Mouse (Mus musculus): ENCODE data around the gene Vps35l.

The Vps35l gene

GRCm38 (mm10) chr7:118776491-118776890, 36.5 kb downstream of the Vps35l start:
- no peak for DNase-seq (ENCODE audit: extremely low spot score, low read depth, low spot score)

DNA sequence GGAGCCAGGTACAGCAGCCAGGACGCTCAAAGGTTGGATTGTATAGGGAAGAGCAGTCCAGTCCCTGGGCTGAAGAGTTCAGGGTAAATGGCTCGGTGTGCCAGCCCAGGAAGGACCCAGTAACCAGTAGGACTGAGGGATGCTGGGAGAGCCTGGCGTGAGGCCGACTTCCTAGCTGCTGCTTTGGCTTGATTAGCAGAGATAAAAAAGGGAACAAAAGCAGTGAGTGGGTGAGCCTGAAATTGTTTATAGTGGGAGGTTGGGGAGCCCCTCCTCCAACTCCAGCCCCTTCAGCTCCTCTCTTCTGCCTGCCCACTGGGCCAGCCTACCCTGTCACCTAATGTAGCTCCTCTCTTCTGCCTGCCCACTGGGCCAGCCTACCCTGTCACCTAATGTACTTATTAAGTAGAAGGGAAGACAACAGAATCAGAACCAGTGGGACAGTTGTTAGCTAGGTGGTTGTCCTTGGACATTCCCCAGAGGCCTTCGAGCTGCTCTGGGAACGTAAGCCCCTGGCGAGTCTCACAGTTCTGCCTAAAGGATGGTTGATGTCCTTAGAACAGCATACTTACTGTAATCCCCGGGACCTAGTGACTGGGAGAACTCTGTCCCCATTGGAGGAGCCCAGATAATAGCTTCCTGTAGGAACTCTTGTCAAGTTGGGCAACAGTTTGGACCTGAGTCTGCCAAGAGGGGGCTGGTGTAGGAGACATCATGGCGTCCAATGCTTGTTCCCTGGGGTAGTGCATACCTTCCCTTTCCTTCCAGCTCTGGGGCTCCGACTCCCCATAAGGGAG, 37.8 kb downstream of the Vps35l start:
- DNase-seq (ENCODE audit: extremely low spot score, low read depth, low spot score) = no peak

GRCm38 (mm10) chr7:118778561-118778960, 38.5 kb downstream of the Vps35l start:
- DNase-seq (ENCODE audit: extremely low spot score, low read depth, low spot score) = no peak

DNA sequence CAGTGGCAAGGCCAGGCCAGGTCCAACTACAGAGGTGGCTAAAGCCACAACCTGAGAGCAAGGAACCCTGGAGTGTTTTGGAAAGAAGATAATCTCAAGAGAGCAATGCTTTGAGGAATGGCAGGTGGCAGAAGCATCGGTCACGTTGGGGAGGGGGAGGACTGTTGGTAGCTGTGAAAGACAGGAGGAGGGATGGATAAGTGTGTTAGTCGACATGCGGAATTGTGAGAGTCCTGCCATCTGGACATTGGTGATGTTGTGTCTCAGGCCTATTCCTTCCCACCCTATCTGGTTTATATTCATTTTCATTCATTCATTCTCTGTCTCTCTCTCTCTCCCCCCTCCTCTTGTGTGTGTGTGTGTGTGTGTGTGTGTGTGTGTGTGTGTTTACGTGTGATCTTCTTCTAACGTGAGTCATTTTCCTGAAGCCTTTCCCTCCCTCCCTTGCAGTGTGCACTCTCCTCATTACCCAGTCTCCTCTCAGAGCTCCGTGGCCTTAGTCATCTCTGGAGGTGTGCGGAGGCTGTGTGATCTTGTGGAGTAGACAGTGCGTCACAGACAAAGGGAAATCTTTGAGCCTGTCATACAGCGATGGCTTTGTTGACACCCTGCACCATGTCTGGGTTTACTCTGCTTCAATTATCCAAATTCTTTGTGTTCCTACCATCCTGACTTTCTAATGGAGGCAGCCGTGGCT, 43.4 kb downstream of the Vps35l start:
- DNase-seq (ENCODE audit: extremely low spot score, low read depth, low spot score) = no peak

- DNase-seq (ENCODE audit: extremely low spot score, low read depth, low spot score) = no peak
Measured at GRCm38 (mm10) chr7:118786091-118786490, 46.1 kb downstream of the Vps35l start.

DNA sequence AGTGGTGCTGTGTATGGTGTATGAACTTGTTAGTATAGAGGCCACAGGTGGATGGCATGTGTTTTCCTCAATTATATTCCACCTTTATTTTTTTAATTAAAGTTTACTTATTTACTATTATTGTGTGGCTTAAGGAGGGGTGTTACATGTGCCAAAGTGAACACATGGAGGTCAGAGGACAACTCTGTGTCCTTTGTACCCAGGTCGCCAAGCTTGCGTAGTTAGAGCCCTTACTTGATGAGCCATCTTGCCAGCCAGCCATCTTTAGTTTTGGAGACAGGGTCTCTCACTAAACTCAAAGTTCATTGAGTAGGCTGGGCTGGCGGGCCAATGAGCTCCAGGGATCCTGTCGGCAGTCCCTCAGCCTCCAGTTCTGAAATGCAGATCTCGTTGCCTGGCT, 47.3 kb downstream of the Vps35l start:
- DNase-seq (ENCODE audit: extremely low spot score, low read depth, low spot score) = no peak

DNA sequence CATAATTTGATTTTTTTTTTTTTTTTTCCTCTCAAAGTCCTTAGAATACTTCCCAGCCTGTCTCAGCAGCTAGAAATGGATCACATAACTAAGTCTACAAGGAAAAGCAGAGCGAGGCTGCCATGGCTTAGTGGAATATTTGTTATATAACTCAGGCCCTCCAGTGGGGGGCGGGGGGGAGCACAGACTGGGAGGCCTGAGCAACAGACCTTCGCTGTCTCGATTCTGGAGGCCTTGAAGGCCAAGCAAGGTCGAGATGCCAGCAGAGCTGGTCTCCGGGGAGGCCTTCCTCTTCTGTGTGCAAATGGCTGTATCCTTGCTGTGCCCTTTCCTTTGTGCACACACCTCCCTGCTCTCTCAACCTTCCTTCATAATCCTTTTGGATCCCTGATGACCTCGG, 48.5 kb downstream of the Vps35l start:
- DNase-seq (ENCODE audit: extremely low spot score, low read depth, low spot score) = no peak

DNA sequence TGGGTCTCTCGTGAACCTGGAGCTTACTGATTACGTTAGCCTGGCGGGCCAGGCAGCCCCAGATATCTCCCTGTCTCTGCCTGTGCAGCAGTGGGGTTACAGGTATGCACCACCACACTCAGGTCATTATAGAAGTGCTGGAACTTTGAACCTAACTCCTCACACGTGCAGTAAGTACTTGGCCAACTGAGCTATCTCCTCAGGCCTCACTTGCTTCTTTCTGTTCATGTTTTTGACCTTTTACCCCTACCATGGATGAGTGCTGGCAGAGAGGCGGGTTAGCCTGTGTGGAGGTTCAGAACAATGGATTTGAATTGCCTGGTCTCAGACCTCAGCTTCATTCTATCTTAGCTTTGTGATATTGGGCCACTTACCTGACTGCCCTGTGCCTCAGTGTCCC, 50.3 kb downstream of the Vps35l start:
- no peak for DNase-seq (ENCODE audit: extremely low spot score, low read depth, low spot score)

GRCm38 (mm10) chr7:118793899-118794298, 53.9 kb downstream of the Vps35l start:
- no peak for DNase-seq (ENCODE audit: extremely low spot score, low read depth, low spot score)

- no peak for DNase-seq (ENCODE audit: extremely low spot score, low read depth, low spot score)
Measured at GRCm38 (mm10) chr7:118795779-118796178, 55.8 kb downstream of the Vps35l start.

- DNase-seq (ENCODE audit: extremely low spot score, low read depth, low spot score) = no peak
Measured at GRCm38 (mm10) chr7:118796838-118797237, 56.8 kb downstream of the Vps35l start.

DNA sequence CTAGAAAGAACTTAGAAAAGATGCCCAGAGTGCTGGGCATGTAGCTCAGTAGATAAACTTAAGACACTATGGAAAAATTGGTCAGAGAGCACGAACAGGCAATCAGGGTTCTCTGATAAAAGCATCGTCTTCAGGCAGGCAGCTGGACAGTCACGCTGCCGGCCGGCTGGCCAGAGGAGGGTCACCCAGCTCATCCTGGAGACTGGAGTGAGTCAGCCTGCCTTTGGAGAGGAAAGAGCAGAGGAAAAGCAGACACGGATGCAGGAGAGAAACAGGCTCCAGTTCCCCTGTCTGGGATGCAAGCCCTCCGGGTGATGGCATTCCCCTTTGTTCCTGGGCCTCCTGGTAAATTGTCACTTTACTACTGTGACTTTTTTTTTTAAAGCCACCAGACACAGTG, 57.6 kb downstream of the Vps35l start:
- DNase-seq (ENCODE audit: extremely low spot score, low read depth, low spot score) = no peak

- no peak for DNase-seq (ENCODE audit: extremely low spot score, low read depth, low spot score)
Measured at GRCm38 (mm10) chr7:118798105-118798570, 58.1 kb downstream of the Vps35l start.

GRCm38 (mm10) chr7:118800112-118800734, 60.2 kb downstream of the Vps35l start:
- no peak for DNase-seq (ENCODE audit: extremely low spot score, low read depth, low spot score)

DNA sequence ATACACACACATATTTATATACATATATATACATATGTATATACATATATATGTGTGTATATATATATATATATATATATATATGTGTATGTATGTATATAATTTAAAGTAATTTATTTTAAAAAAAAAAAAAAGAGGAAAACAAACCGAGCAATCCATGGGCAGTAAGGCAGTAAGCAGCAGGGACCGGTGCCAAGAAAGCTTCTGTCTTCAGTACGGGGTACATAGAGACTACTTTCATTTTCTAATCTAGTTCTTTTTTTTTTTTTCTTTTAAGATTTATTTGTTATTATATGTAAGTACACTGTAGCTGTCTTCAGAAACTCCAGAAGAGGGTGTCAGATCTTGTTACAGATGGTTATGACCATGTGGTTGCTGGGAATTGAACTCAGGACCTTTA, 61.8 kb downstream of the Vps35l start:
- no peak for DNase-seq (ENCODE audit: extremely low spot score, low read depth, low spot score)

DNA sequence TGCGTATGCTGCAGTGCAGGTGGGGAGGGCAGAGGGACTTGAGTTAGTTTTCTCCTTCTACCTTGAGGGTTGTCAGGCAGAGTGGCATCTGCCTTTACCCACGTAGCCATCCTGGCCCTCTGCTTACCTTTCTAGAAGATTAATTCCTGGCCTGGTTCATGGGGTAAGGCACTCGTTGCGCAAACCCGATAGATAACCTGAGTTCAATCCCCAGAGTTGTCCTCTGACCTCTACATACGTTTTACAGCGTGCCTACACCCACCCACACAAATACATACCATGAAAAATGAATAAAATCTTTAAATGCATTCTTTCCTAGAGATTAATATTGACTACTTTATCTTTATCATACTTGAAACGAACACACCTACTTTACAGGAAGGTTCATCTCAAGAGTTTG, 63.4 kb downstream of the Vps35l start:
- DNase-seq (ENCODE audit: extremely low spot score, low read depth, low spot score) = no peak

DNA sequence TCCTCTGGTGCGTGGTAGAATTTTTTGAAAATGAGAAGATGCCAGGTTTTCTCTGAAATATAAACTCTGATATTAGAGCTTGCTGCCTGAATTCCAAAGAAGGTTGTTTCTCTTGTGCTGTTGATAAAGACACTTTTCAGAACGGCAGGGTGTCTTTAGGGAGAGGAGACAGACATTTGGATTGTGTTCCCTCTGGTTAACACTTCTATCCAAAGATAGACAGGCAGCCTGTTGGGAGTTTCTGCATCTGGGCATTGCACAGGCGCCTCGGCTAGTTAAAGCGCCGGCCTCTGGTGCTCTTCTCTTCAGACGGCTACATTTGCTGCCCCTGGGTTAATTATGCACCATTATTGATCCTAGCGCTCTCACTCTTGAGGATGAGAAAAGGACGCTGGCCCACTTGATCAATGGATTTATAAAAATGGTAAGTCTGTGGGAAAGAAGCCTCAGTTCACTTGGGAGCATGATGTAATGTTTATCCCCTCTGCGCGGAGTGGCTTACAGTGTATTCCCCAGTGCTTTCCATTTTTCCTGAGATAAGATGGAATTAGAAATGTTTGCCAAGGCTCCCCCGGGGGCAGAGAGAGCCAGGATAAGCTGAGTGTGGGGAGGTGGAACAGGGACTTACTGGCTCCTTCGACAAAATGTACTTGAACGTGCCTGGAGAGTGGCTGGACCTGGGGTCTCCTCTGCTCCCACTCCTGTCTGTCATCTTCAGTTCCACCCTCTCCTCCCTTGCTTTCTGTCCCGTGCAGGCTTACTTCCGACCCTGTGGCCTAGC, 66.8 kb downstream of the Vps35l start:
- no peak for DNase-seq (ENCODE audit: extremely low spot score, low read depth, low spot score)

GRCm38 (mm10) chr7:118807899-118808298, 67.9 kb downstream of the Vps35l start:
- DNase-seq (ENCODE audit: extremely low spot score, low read depth, low spot score) = no peak

DNA sequence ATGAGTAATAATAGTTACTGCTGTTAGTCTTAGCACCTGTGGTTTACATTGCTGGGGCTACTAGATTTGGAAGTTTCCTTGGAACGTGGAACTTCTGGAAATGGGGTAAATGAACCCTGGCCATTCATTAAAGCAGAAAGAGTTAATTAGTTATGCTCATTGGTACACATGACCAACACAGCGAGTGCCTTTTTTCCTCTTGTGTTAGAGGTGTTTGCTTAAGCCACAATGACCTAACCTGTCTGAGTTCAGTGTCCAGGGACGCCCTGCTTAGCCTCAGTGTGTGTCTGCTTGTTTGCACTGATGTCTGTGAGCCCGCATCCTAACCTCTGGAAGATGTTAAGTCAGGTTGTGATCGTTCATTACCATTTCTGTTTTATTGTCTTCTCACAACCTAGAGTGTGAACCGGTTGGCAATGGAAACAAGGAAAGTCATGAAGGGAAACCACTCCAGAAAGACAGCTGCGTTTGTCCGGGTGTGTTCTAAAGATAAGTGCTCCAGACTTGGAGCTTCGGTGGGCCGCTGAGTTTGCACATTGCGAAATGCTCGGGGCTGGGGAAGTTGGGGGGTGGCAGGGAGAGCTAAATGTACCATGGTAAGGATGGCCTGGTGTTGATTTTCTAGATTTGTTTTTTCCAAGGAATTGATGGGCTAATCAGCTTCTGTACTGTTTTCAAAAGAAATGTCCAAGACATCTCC, 71.5 kb downstream of the Vps35l start:
- DNase-seq (ENCODE audit: extremely low spot score, low read depth, low spot score) = no peak

DNA sequence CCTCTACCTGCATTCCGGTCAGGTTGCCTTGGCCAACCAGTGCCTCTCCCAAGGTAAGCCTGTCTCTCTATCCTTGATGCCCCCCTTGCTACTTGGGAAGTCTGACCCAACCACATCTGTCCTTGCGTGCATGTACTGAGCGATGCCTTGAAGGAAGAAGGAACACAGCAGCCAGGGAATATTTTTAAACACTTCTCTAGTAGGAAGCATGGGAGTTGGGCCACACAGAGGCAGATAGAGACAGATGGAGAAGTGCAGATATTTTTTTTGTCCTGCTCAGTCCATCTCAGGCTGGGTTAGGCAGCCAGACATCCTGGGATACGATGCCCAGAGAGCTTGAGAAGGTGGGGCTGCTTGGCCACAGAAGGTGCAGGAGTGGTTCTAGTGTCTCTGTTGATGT, 73.6 kb downstream of the Vps35l start:
- DNase-seq (ENCODE audit: extremely low spot score, low read depth, low spot score) = no peak

- no peak for DNase-seq (ENCODE audit: extremely low spot score, low read depth, low spot score)
Measured at GRCm38 (mm10) chr7:118816275-118816674, 76.2 kb downstream of the Vps35l start.

All from hindlimb bud, embryonic 11.5 days (tissue).